Mouse (Mus musculus): Measurements from ENCODE around the gene Arid1b.

DNA sequence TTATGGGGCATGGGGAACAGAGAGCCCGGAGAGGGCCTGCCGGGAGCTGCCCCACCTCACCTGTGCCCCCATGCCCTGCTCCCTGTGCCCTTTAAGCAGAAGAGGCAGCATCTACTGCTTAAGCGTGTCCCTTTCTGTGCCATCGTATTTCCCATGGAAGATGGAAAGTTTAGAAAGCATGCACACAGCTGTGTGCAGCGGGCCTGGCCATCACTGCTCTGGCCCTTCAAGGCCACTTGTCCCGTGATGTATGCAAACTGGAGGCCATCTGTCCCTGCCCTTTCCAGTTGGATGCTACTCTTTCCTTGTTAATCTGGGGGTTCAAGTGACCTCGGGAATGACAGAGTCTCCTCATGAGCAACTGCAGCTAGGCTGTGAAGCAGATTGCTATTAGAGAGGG lies 163.5 kb downstream of the Arid1b start:
- TF ChIP-seq GATA1 (IDR thresholded peaks at IDR 0.05; ENCODE audit: low read length) (no peak), TAL1 (IDR thresholded peaks at IDR 0.05; ENCODE audit: low read length) (no peak)
